Mouse (Mus musculus) forebrain, embryonic 11.5 days (tissue): ENCODE results near the gene Tenm3. TPM values are rescaled to one million over a fixed set of nuclear protein-coding genes. Genes with fewer than 3 reads are reported as not detected.

Experiments used
- ATAC-seq: fragments of 200-750 bp; cut with Nextera tagmentation; replicated peaks from 2 replicates; pipeline ENCODE4 v1.8.0; 2017; ENCODE audit warnings: moderate TSS enrichment; ENCODE audit not compliant: low FRiP score
- DNase-seq: peaks from one replicate; pipeline ENCODE4 v3.0.0-alpha.2; 2017; ENCODE audit warnings: low spot score
- H3K27ac ChIP-seq: fragments of 300-500 bp; sonication (generic); 2 replicates; pipeline ENCODE4 v1.5.1; 2014; ENCODE audit warnings: low read depth, low read length
- H3K27me3 ChIP-seq: fragments of 300-500 bp; sonication (generic); 2 replicates; pipeline ENCODE4 v1.6.1; 2014; ENCODE audit warnings: mild to moderate bottlenecking, low read length, mixed read lengths; ENCODE audit not compliant: control insufficient read depth, insufficient read depth
- H3K36me3 ChIP-seq: fragments of 300-500 bp; sonication (generic); 2 replicates; pipeline ENCODE4 v1.6.1; 2014; ENCODE audit warnings: mild to moderate bottlenecking, low read length, moderate library complexity, mixed read lengths; ENCODE audit not compliant: control insufficient read depth, insufficient read depth
- H3K4me1 ChIP-seq: fragments of 300-500 bp; sonication (generic); replicated peaks from 2 replicates; pipeline ENCODE4 v1.6.1; 2014; ENCODE audit warnings: low read length, mixed read lengths; ENCODE audit not compliant: control insufficient read depth, insufficient read depth
- H3K4me2 ChIP-seq: fragments of 300-500 bp; sonication (generic); 2 replicates; pipeline ENCODE4 v1.6.1; 2014; ENCODE audit warnings: low read depth, mild to moderate bottlenecking, low read length, moderate library complexity, mixed read lengths; ENCODE audit not compliant: severe bottlenecking
- H3K4me3 ChIP-seq: fragments of 300-500 bp; sonication (generic); 2 replicates; pipeline ENCODE4 v1.5.1; 2014; ENCODE audit warnings: low read depth, low read length
- H3K9ac ChIP-seq: fragments of 300-500 bp; sonication (generic); 2 replicates; pipeline ENCODE4 v1.6.1; 2014; ENCODE audit warnings: low read length
- H3K9me3 ChIP-seq: fragments of 300-500 bp; sonication (generic); 2 replicates; pipeline ENCODE4 v1.6.1; 2016; ENCODE audit warnings: low read length, mixed read lengths; ENCODE audit not compliant: control insufficient read depth
- WGBS: fragments of 180-500 bp; shearing (Covaris S2); extraction: QIAGEN DNeasy Blood & Tissue Kit; methylation state at CpG from one replicate; pipeline ENCODE4 v1.1.7; 2014; 5-methylcytosine and 5-hydroxymethylcytosine counted together
- polyA plus RNA-seq: library from polyadenylated mRNA; unstranded; fragments of >200 nt; fragmentation: Nextera tagmentation; extraction: Ambion mirVana; gene quantifications from 2 replicates; pipeline ENCODE4 v1.2.1, GENCODE M21; 2014

The Tenm3 gene
- polyA plus RNA-seq, 1 experiment from 2014 or later = 48.1 TPM

- Histone ChIP-seq H3K4me3 (no peak overlapping the region), H3K27ac (no peak overlapping the region), H3K4me1 (peaks cover 6% of the 10 kb centered on the region), H3K9ac (no peak overlapping the region), H3K4me2 (no peak overlapping the region), H3K27me3 (no peaks in the 10 kb centered on the region), H3K36me3 (no peaks in the 10 kb centered on the region), H3K9me3 (no peaks in the 10 kb centered on the region)
- ATAC-seq (no peak; the same call in 1 of the 2 replicates), DNase-seq (no peak)
- 70% methylated on average over 10 of the region's 10 CpGs for WGBS
These were observed 335.8 kb downstream of the Tenm3 start for GRCm38 (mm10) chr8:48507719-48508501.

DNA sequence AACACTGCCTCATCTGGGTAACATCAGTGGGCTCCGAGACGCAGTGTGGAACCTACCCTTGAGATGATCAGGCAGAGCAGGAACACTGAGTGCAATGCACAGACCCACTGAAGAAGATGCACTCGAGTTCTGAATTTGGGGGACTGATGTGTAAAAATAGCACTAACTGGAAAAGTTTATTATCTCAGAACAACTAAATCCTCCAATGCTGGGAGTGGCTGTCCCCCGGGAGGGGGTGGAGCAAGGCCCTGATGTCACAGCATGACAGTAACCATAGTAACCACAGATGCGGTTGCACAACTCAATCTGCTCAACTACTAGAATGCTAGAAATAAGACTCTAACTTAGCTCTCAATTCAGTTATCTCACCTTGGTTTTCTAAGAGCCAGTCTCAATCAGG is 351.3 kb downstream of the Tenm3 start:
- H3K27ac ChIP-seq = no peak overlapping the region
- no peak overlapping the region for H3K4me2 ChIP-seq
- H3K4me1 ChIP-seq = peaks cover 8% of the 10 kb centered on the region; the same call in 1 of the 2 replicates
- no peak for DNase-seq
- WGBS = 81% methylated on average over 5 of the region's 5 CpGs
- no peak overlapping the region for H3K4me3 ChIP-seq
- no peaks in the 10 kb centered on the region for H3K27me3 ChIP-seq
- H3K9me3 ChIP-seq = no peaks in the 10 kb centered on the region
- H3K36me3 ChIP-seq = no peaks in the 10 kb centered on the region
- no peak for ATAC-seq
- no peak overlapping the region for H3K9ac ChIP-seq

DNA sequence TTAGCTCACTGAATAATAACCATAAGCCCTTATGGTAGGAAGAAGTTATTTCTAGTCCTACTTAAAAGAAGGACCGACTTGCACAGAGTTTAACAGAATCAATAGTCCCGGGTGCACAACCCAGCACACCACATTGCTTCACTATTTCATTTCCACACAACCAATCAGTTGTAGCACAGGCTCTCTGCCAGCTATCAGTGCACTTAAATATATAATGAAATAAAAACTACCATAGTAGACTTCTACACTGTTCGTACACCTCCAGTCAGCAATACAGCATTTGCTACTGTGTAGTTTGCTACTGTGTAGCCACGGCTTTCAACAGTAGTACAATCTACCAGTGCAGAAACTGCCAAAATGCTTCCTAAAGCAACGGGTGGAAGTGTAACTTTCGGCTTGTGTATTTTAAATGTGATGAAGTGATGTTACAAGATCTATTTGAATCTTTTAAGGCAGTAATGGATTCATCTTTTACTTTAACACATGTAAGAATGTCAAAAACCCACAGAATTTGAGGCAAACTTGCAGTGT is 353.1 kb downstream of the Tenm3 start:
- H3K9me3 ChIP-seq = no peaks in the 10 kb centered on the region
- 69% methylated on average over 6 of the region's 6 CpGs for WGBS
- H3K4me2 ChIP-seq = no peak overlapping the region

DNA sequence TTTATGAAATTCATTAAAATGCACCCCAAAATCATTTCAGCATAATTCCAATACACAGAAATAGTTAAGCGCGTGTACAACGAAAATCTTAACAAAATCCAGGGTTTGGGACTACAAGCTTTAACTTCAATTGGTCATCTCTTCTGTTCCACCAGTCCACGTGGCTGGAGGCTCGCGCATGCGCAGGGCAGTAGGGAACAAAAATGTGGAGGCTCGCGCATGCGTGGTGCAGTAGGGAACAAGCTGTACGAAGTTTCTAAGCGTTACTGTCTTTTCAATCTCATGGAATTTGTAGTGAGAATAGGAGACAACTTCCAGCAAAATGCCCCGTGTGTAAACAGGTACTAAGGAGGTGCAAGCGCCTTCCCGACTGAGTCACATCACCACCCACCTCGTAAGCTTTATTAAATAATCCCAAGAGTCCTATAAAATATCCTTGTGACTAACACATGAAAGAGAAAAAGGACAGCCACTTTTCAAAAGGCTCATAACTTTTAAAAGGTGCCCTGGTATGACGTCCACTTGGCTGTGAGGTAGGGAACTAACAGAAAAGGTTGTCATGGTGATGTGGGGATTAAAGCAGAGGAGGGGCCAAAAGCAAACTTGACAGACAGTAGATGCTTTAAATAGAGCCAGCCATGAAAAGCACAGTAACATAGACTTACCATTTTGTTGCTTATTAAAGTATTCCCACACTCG is 353.7 kb downstream of the Tenm3 start:
- Histone ChIP-seq H3K4me1 (peaks cover 8% of the 10 kb centered on the region; the same call in 1 of the 2 replicates), H3K4me3 (no peak overlapping the region), H3K27me3 (no peaks in the 10 kb centered on the region), H3K27ac (no peak overlapping the region), H3K9ac (no peak overlapping the region), H3K36me3 (no peaks in the 10 kb centered on the region), H3K4me2 (no peak overlapping the region), H3K9me3 (no peaks in the 10 kb centered on the region)
- DNase-seq (no peak), ATAC-seq (peak; percentile 72)
- 67% methylated on average over 18 of the region's 18 CpGs for WGBS

More for the DNA sequence above, 353.1 kb downstream of the Tenm3 start:
- H3K4me1 ChIP-seq = peaks cover 8% of the 10 kb centered on the region; the same call in 1 of the 2 replicates
- H3K27me3 ChIP-seq = no peaks in the 10 kb centered on the region
- peak; percentile 51 for ATAC-seq
- no peak overlapping the region for H3K9ac ChIP-seq
- H3K4me3 ChIP-seq = no peak overlapping the region
- no peak overlapping the region for H3K27ac ChIP-seq
- no peaks in the 10 kb centered on the region for H3K36me3 ChIP-seq
- DNase-seq = no peak

GRCm38 (mm10) chr8:48489417-48489816 is 354.3 kb downstream of the Tenm3 start:
- Histone ChIP-seq H3K4me2 (no peak overlapping the region), H3K9ac (no peak overlapping the region), H3K9me3 (no peaks in the 10 kb centered on the region), H3K36me3 (no peaks in the 10 kb centered on the region), H3K4me1 (peaks cover 8% of the 10 kb centered on the region; the same call in 1 of the 2 replicates), H3K4me3 (no peak overlapping the region), H3K27me3 (no peaks in the 10 kb centered on the region), H3K27ac (no peak overlapping the region)
- 61% methylated on average over 4 of the region's 4 CpGs for WGBS
- no peak for DNase-seq
- no peak for ATAC-seq

DNA sequence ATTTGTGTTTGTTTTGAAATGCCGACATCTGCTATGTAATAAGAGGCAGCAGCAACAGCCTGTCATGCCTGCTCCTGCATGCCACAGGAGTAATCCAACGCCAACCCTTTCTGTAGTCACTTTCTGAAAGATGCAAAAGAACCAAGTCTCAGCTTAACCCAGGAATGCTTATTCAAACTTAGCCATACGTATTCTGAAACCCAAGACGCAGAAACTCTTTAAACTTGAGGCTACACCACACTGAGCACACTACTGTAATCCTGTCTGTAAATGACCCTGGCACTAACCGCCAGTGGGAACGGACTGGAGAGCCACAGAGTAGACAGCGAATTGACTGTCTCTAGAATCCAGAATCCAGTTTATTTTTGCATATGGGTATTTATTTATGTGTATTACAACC is 354.9 kb downstream of the Tenm3 start:
- WGBS = 77% methylated on average over 7 of the region's 7 CpGs
- ATAC-seq (no peak), DNase-seq (no peak)
- Histone ChIP-seq H3K27me3 (no peaks in the 10 kb centered on the region), H3K4me1 (peaks cover 8% of the 10 kb centered on the region; the same call in 1 of the 2 replicates), H3K9ac (no peak overlapping the region), H3K27ac (no peak overlapping the region), H3K36me3 (no peaks in the 10 kb centered on the region), H3K4me2 (no peak overlapping the region), H3K4me3 (no peak overlapping the region), H3K9me3 (no peaks in the 10 kb centered on the region)

DNA sequence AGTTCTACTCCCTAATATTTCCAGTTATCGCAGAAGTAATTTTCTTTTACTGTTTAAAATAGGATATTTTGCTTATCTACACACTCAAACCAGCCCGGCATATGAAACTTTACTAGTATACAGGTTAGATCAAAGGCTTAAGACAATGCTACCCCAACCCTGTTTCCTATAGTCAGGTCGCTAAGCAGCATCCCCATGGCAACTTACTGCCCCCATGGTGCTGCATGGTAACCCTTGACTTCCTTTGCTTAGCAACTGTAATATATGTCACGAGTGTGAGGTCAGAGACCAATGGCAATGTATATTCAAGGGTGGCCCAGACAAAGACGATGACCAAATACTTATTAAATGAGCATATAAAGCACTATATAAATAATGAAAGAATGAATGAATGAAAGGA is 359.6 kb downstream of the Tenm3 start:
- no peaks in the 10 kb centered on the region; the same call in 1 of the 2 replicates for H3K4me1 ChIP-seq
- H3K27ac ChIP-seq = no peak overlapping the region
- H3K4me2 ChIP-seq = no peak overlapping the region
- ATAC-seq (no peak), DNase-seq (no peak)
- H3K36me3 ChIP-seq = no peaks in the 10 kb centered on the region
- 79% methylated on average over 5 of the region's 5 CpGs for WGBS
- no peak overlapping the region for H3K9ac ChIP-seq
- no peaks in the 10 kb centered on the region for H3K27me3 ChIP-seq
- no peak overlapping the region for H3K4me3 ChIP-seq
- H3K9me3 ChIP-seq = no peaks in the 10 kb centered on the region

DNA sequence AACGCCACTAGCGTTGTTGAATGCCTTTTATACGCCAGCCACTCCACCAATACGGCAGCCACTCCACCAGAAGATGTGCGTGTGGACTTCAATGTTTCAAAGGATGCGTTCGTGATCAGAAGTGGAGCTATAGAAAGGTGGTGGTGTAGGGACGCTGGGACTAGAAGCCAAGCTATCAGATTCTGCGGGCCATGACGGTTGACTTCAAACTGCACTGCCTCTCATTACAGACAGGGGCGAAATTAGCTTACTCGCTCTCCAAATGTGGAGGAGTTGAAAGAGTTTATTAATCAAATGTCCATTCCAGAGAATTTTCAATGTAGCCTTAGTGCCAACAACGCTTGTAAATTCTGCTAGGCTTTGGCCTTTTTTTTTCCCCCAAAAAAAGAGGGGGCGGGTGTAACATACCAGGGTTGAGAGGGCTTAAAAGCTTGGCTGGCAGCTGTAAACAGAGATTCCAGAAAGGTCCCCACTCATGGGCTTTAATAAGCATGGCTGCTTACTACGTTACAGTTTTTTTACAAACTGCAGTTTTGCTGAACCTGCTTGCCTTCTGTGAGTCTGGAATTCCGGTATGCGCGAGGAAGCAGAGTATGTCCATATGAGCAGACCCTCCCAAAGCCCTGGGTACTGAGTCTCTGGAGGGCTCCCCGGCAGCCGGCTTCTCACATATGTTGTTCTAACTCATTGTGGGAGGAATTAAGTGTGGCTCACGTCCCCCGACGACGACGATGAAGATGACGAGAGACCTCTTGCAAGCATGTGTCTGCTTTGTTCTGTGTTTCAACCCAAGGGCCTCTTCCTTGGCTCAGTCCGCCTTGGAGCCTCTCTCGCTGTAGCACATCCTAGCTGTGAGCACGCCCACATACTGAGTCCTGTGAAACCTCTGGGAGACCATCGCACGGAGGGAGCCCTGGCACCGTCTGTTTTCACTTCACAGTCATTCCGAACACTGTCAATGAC is 361.8 kb downstream of the Tenm3 start:
- no peak for DNase-seq
- no peaks in the 10 kb centered on the region; the same call in 1 of the 2 replicates for H3K4me1 ChIP-seq
- H3K9me3 ChIP-seq = no peaks in the 10 kb centered on the region
- no peaks in the 10 kb centered on the region for H3K36me3 ChIP-seq
- H3K4me3 ChIP-seq = no peak overlapping the region
- no peak for ATAC-seq
- H3K9ac ChIP-seq = no peak overlapping the region
- H3K27ac ChIP-seq = no peak overlapping the region
- no peaks in the 10 kb centered on the region for H3K27me3 ChIP-seq
- WGBS = 84% methylated on average over 33 of the region's 33 CpGs
- H3K4me2 ChIP-seq = no peak overlapping the region
